Mouse (Mus musculus): ENCODE measurements around the gene Dot1l. TPM values are rescaled to one million over a fixed set of nuclear protein-coding genes. Genes with fewer than 3 reads are reported as not detected.

Dot1l gene
- polyA plus RNA-seq, 1 experiment: 18.4 TPM

- TF ChIP-seq POLR2A (IDR thresholded peaks at IDR 0.05; ENCODE audit: low read depth, low read length): no peak
- TF ChIP-seq CTCF (conservative IDR thresholded peaks at IDR 0.05; ENCODE audit: insufficient read depth, insufficient read length, low read depth, low read length): no peak
- DNase-seq: no peak
- no peaks in the 10 kb centered on the region for H3K36me3 ChIP-seq (ENCODE audit: control insufficient read depth, insufficient read depth, low read length)
- H3K4me3 ChIP-seq (ENCODE audit: insufficient read depth, low read depth, low read length): no peak overlapping the region
- no peaks in the 10 kb centered on the region for H3K27me3 ChIP-seq (replicated peaks; ENCODE audit: control insufficient read depth, insufficient read depth, low read length)
- 73% methylated on average over 7 of the region's 7 CpGs for WGBS
- H3K4me1 ChIP-seq (ENCODE audit: control insufficient read depth, insufficient read depth, low read length): peaks cover 13% of the 10 kb centered on the region
- H3K27ac ChIP-seq (ENCODE audit: insufficient read depth, low read depth, low read length): no peak overlapping the region
Observed at GRCm38 (mm10) chr10:80832818-80833217, 77.8 kb downstream of the Dot1l start.

GRCm38 (mm10) chr10:80835617-80836016, 80.6 kb downstream of the Dot1l start:
- Histone ChIP-seq H3K4me1 (ENCODE audit: control insufficient read depth, insufficient read depth, low read length) (peaks cover 3% of the 10 kb centered on the region), H3K4me3 (ENCODE audit: insufficient read depth, low read depth, low read length) (no peak overlapping the region), H3K36me3 (ENCODE audit: control insufficient read depth, insufficient read depth, low read length) (no peaks in the 10 kb centered on the region), H3K27ac (ENCODE audit: insufficient read depth, low read depth, low read length) (no peak overlapping the region), H3K27me3 (replicated peaks; ENCODE audit: control insufficient read depth, insufficient read depth, low read length) (no peaks in the 10 kb centered on the region)
- DNase-seq: no peak
- TF ChIP-seq POLR2A (IDR thresholded peaks at IDR 0.05; ENCODE audit: low read depth, low read length): no peak
- no peak for TF ChIP-seq CTCF (conservative IDR thresholded peaks at IDR 0.05; ENCODE audit: insufficient read depth, insufficient read length, low read depth, low read length)
- WGBS: 59% methylated on average over 30 of the region's 30 CpGs

- no peak for DNase-seq
- no peak overlapping the region for H3K27ac ChIP-seq (ENCODE audit: insufficient read depth, low read depth, low read length)
- no peak overlapping the region for H3K4me3 ChIP-seq (ENCODE audit: insufficient read depth, low read depth, low read length)
- H3K27me3 ChIP-seq (replicated peaks; ENCODE audit: control insufficient read depth, insufficient read depth, low read length): no peaks in the 10 kb centered on the region
- H3K4me1 ChIP-seq (ENCODE audit: control insufficient read depth, insufficient read depth, low read length): no peaks in the 10 kb centered on the region
- TF ChIP-seq POLR2A (IDR thresholded peaks at IDR 0.05; ENCODE audit: low read depth, low read length) (no peak), CTCF (conservative IDR thresholded peaks at IDR 0.05; ENCODE audit: insufficient read depth, insufficient read length, low read depth, low read length) (no peak)
- no peaks in the 10 kb centered on the region for H3K36me3 ChIP-seq (ENCODE audit: control insufficient read depth, insufficient read depth, low read length)
- WGBS: 47% methylated on average over 7 of the region's 7 CpGs
Observed at GRCm38 (mm10) chr10:80836949-80837379, 82.0 kb downstream of the Dot1l start.

GRCm38 (mm10) chr10:80837827-80838226, 82.8 kb downstream of the Dot1l start:
- 43% methylated on average over 2 of the region's 2 CpGs for WGBS
- no peaks in the 10 kb centered on the region for H3K36me3 ChIP-seq (ENCODE audit: control insufficient read depth, insufficient read depth, low read length)
- TF ChIP-seq CTCF (conservative IDR thresholded peaks at IDR 0.05; ENCODE audit: insufficient read depth, insufficient read length, low read depth, low read length): no peak
- no peak for TF ChIP-seq POLR2A (IDR thresholded peaks at IDR 0.05; ENCODE audit: low read depth, low read length)
- H3K4me1 ChIP-seq (ENCODE audit: control insufficient read depth, insufficient read depth, low read length): no peaks in the 10 kb centered on the region
- no peak for DNase-seq
- no peak overlapping the region for H3K4me3 ChIP-seq (ENCODE audit: insufficient read depth, low read depth, low read length)
- H3K27me3 ChIP-seq (replicated peaks; ENCODE audit: control insufficient read depth, insufficient read depth, low read length): no peaks in the 10 kb centered on the region
- H3K27ac ChIP-seq (ENCODE audit: insufficient read depth, low read depth, low read length): no peak overlapping the region

- H3K4me1 ChIP-seq (ENCODE audit: control insufficient read depth, insufficient read depth, low read length): no peaks in the 10 kb centered on the region
- H3K36me3 ChIP-seq (ENCODE audit: control insufficient read depth, insufficient read depth, low read length): no peaks in the 10 kb centered on the region
- no peak for DNase-seq
- WGBS: 75% methylated on average over 2 of the region's 2 CpGs
- H3K27me3 ChIP-seq (replicated peaks; ENCODE audit: control insufficient read depth, insufficient read depth, low read length): no peaks in the 10 kb centered on the region
- H3K4me3 ChIP-seq (ENCODE audit: insufficient read depth, low read depth, low read length): no peak overlapping the region
- H3K27ac ChIP-seq (ENCODE audit: insufficient read depth, low read depth, low read length): no peak overlapping the region
- TF ChIP-seq POLR2A (IDR thresholded peaks at IDR 0.05; ENCODE audit: low read depth, low read length) (no peak), CTCF (conservative IDR thresholded peaks at IDR 0.05; ENCODE audit: insufficient read depth, insufficient read length, low read depth, low read length) (no peak)
Observed at GRCm38 (mm10) chr10:80838346-80838912, 83.4 kb downstream of the Dot1l start.

- no peaks in the 10 kb centered on the region; the same call in 1 of the 2 replicates for H3K27me3 ChIP-seq (replicated peaks; ENCODE audit: control insufficient read depth, insufficient read depth, low read length)
- no peak for TF ChIP-seq CTCF (conservative IDR thresholded peaks at IDR 0.05; ENCODE audit: insufficient read depth, insufficient read length, low read depth, low read length)
- no peak for TF ChIP-seq POLR2A (IDR thresholded peaks at IDR 0.05; ENCODE audit: low read depth, low read length)
- no peak for DNase-seq
- H3K4me1 ChIP-seq (ENCODE audit: control insufficient read depth, insufficient read depth, low read length): no peaks in the 10 kb centered on the region
- no peaks in the 10 kb centered on the region for H3K36me3 ChIP-seq (ENCODE audit: control insufficient read depth, insufficient read depth, low read length)
- no peak overlapping the region for H3K27ac ChIP-seq (ENCODE audit: insufficient read depth, low read depth, low read length)
- 53% methylated on average over 6 of the region's 6 CpGs for WGBS
- H3K4me3 ChIP-seq (ENCODE audit: insufficient read depth, low read depth, low read length): no peak overlapping the region
Observed at GRCm38 (mm10) chr10:80839848-80840247, 84.8 kb downstream of the Dot1l start.

GRCm38 (mm10) chr10:80841685-80842084, 86.7 kb downstream of the Dot1l start:
- no peak overlapping the region for H3K27ac ChIP-seq (ENCODE audit: insufficient read depth, low read depth, low read length)
- TF ChIP-seq CTCF (conservative IDR thresholded peaks at IDR 0.05; ENCODE audit: insufficient read depth, insufficient read length, low read depth, low read length) (no peak), POLR2A (IDR thresholded peaks at IDR 0.05; ENCODE audit: low read depth, low read length) (no peak)
- H3K4me1 ChIP-seq (ENCODE audit: control insufficient read depth, insufficient read depth, low read length): no peaks in the 10 kb centered on the region
- DNase-seq: no peak
- H3K36me3 ChIP-seq (ENCODE audit: control insufficient read depth, insufficient read depth, low read length): no peaks in the 10 kb centered on the region
- WGBS: 79% methylated on average over 2 of the region's 2 CpGs
- H3K27me3 ChIP-seq (replicated peaks; ENCODE audit: control insufficient read depth, insufficient read depth, low read length): no peaks in the 10 kb centered on the region; the same call in 1 of the 2 replicates
- H3K4me3 ChIP-seq (ENCODE audit: insufficient read depth, low read depth, low read length): no peak overlapping the region

All from kidney, adult 2 months (tissue).